10 mouse cellular contexts compared by ENCODE assay signal in genomic region chr11:102140508-102140907, GRCm38 (mm10). TPM values are rescaled to one million over a fixed set of nuclear protein-coding genes. Genes with fewer than 3 reads are reported as not detected.
DNase-seq lines count a peak whose midpoint lies in the region; ATAC-seq and TF ChIP-seq lines count a peak whose summit lies in the region.
"Had no signal": no experiment of that assay in that cellular context is flagged by ENCODE, and none has a peak within 500 bp of the region (broad histone marks: within the 10 kb centered on the region; RNA-seq: fewer than 3 reads in every experiment).

No protein-coding gene starts in this region.

- TF ChIP-seq EP300 in stomach, postnatal 0 days (optimal IDR thresholded peaks at IDR 0.05): no peak

- peak; percentile 93 for TF ChIP-seq CTCF in kidney, postnatal 0 days (IDR thresholded peaks at IDR 0.05; ENCODE audit: low read depth)
- TF ChIP-seq CTCF in stomach, postnatal 0 days (IDR thresholded peaks at IDR 0.05; ENCODE audit: low read depth): peak; percentile 93

- intact Hi-C loops in gastrocnemius, postnatal 36 days (cut with DNase I): no loop called here

- no peak overlapping the region for H3K27ac ChIP-seq in kidney, postnatal 0 days
- H3K27ac ChIP-seq in stomach, postnatal 0 days (replicated peaks): no peak overlapping the region
- H3K27ac ChIP-seq: limb, embryonic 13.5 days had no signal

- 1% methylated on average over 5 of the region's 5 CpGs for WGBS in kidney, postnatal 0 days
- 3% methylated on average over 5 of the region's 5 CpGs for WGBS in stomach, postnatal 0 days

- peak; percentile 65 for DNase-seq in gastrocnemius, adult 18-20 months (ENCODE audit: low spot score)
- DNase-seq in gastrocnemius, postnatal 36 days: no peak
- peak; percentile 63 for DNase-seq in urinary bladder, postnatal 14 days (ENCODE audit: low spot score)
- DNase-seq in urinary bladder, adult 2 months (ENCODE audit: low spot score): no peak
- peak; percentile 58 to 80 for DNase-seq in cerebellum, postnatal 36 days
- DNase-seq in kidney, postnatal 0 days (ENCODE audit: low spot score): peak; percentile 76
- peak; percentile 81 for DNase-seq in lung, postnatal 36 days
- DNase-seq in stomach, postnatal 0 days (ENCODE audit: low spot score): peak; percentile 76

- no peaks in the 10 kb centered on the region for H3K9me3 ChIP-seq in kidney, postnatal 0 days (replicated peaks; ENCODE audit: low read length)
- H3K9me3 ChIP-seq in stomach, postnatal 0 days (ENCODE audit: control insufficient read depth, low read length): no peaks in the 10 kb centered on the region
- H3K9me3 ChIP-seq: limb, embryonic 13.5 days had no signal

- H3K9ac ChIP-seq in kidney, postnatal 0 days (ENCODE audit: low read depth, low read length): no peak overlapping the region
- H3K9ac ChIP-seq in stomach, postnatal 0 days (ENCODE audit: low read length): no peak overlapping the region
- H3K9ac ChIP-seq: limb, embryonic 13.5 days had no signal

- no peak overlapping the region for H3K4me2 ChIP-seq in kidney, postnatal 0 days (ENCODE audit: low read length)
- H3K4me2 ChIP-seq in stomach, postnatal 0 days (replicated peaks; ENCODE audit: low read depth): no peak overlapping the region
- H3K4me2 ChIP-seq: limb, embryonic 13.5 days had no signal

- no peak overlapping the region for H3K4me3 ChIP-seq in kidney, postnatal 0 days (replicated peaks; ENCODE audit: low read depth, low read length)
- H3K4me3 ChIP-seq in stomach, postnatal 0 days (ENCODE audit: low read depth, low read length): no peak overlapping the region
- H3K4me3 ChIP-seq: limb, embryonic 13.5 days had no signal

- peaks cover 8% of the 10 kb centered on the region for H3K27me3 ChIP-seq in kidney, postnatal 0 days (ENCODE audit: insufficient read depth, low read length)
- peaks cover 1% of the 10 kb centered on the region; the same call in 1 of the 2 replicates for H3K27me3 ChIP-seq in stomach, postnatal 0 days (ENCODE audit: control insufficient read depth, insufficient read depth, low read length)

- ATAC-seq in kidney, postnatal 0 days (replicated peaks; ENCODE audit: low FRiP score, low read depth): no peak
- ATAC-seq in stomach, postnatal 0 days (ENCODE audit: low FRiP score, low TSS enrichment): no peak

- H3K4me1 ChIP-seq in kidney, postnatal 0 days (replicated peaks; ENCODE audit: insufficient read depth, low read length): peaks cover 5% of the 10 kb centered on the region; the same call in 1 of the 2 replicates
- no peaks in the 10 kb centered on the region for H3K4me1 ChIP-seq in stomach, postnatal 0 days (replicated peaks; ENCODE audit: control insufficient read depth, insufficient read depth)

- H3K36me3 ChIP-seq in kidney, postnatal 0 days (ENCODE audit: insufficient read depth, low read length): no peaks in the 10 kb centered on the region
- no peaks in the 10 kb centered on the region for H3K36me3 ChIP-seq in stomach, postnatal 0 days (ENCODE audit: control insufficient read depth, insufficient read depth, low read length)
- H3K36me3 ChIP-seq: limb, embryonic 13.5 days had no signal

RNA-seq across cellular contexts. Expression of gene Nags, which starts 4.8 kb away (rescaled TPM):
- total RNA-seq in gastrocnemius, adult 18-20 months (2021): not detected
- total RNA-seq in gastrocnemius, postnatal 36 days (2021): not detected
- polyA plus RNA-seq in urinary bladder, adult 2 months (2012; rRNA removed): 0.07 and 0.15 TPM in 2 replicates
- polyA plus RNA-seq in kidney, postnatal 0 days (2015; fragmentation: Nextera tagmentation; extraction: Ambion mirVana): not detected in 2 replicates
- 0.07 TPM in 1 of 2 replicates, not detected in the other for polyA plus RNA-seq in stomach, postnatal 0 days (2015; fragmentation: Nextera tagmentation; extraction: Ambion mirVana)
- polyA plus RNA-seq: limb, embryonic 13.5 days had no signal

RNA-seq across cellular contexts. Expression of gene Tmem101, which starts 15.7 kb away (rescaled TPM):
- 1 to 10 TPM; 9.3 to 9.8 TPM for total RNA-seq in gastrocnemius, adult 18-20 months (2021)
- total RNA-seq in gastrocnemius, postnatal 36 days (2021): 10 to 100 TPM; 10.1 to 11.4 TPM
- polyA plus RNA-seq in urinary bladder, adult 2 months (2012; rRNA removed): 15.0 and 17.4 TPM in 2 replicates
- 25.0 and 28.6 TPM in 2 replicates for polyA plus RNA-seq in kidney, postnatal 0 days (2015; fragmentation: Nextera tagmentation; extraction: Ambion mirVana)
- 13.8 and 14.5 TPM in 2 replicates for polyA plus RNA-seq in stomach, postnatal 0 days (2015; fragmentation: Nextera tagmentation; extraction: Ambion mirVana)

RNA-seq across cellular contexts. Expression of gene Pyy, which starts 32.9 kb away (rescaled TPM):
- total RNA-seq in gastrocnemius, adult 18-20 months (2021): not detected
- not detected for total RNA-seq in gastrocnemius, postnatal 36 days (2021)
- not detected in 2 replicates for polyA plus RNA-seq in urinary bladder, adult 2 months (2012; rRNA removed)
- polyA plus RNA-seq in kidney, postnatal 0 days (2015; fragmentation: Nextera tagmentation; extraction: Ambion mirVana): not detected in 2 replicates
- 63.0 and 64.3 TPM in 2 replicates for polyA plus RNA-seq in stomach, postnatal 0 days (2015; fragmentation: Nextera tagmentation; extraction: Ambion mirVana)
- polyA plus RNA-seq: limb, embryonic 13.5 days had no signal

RNA-seq across cellular contexts. Expression of gene Ppy, which starts 39.4 kb away (rescaled TPM):
- total RNA-seq in gastrocnemius, adult 18-20 months (2021): not detected
- total RNA-seq in gastrocnemius, postnatal 36 days (2021): not detected
- 0.19 and 0.51 TPM in 2 replicates for polyA plus RNA-seq in urinary bladder, adult 2 months (2012; rRNA removed)
- polyA plus RNA-seq in kidney, postnatal 0 days (2015; fragmentation: Nextera tagmentation; extraction: Ambion mirVana): not detected in 2 replicates
- 3.3 and 5.4 TPM in 2 replicates for polyA plus RNA-seq in stomach, postnatal 0 days (2015; fragmentation: Nextera tagmentation; extraction: Ambion mirVana)
- polyA plus RNA-seq: limb, embryonic 13.5 days; testis, adult 2 months had no signal

RNA-seq across cellular contexts. Expression of gene Lsm12, which starts 44.6 kb away (rescaled TPM):
- total RNA-seq in gastrocnemius, adult 18-20 months (2021): 100 to 1,000 TPM; 102 to 105 TPM
- 10 to 100 TPM; 86.6 to 89.2 TPM for total RNA-seq in gastrocnemius, postnatal 36 days (2021)
- polyA plus RNA-seq in urinary bladder, adult 2 months (2012; rRNA removed): 29.9 and 32.4 TPM in 2 replicates
- 111 and 123 TPM in 2 replicates for polyA plus RNA-seq in kidney, postnatal 0 days (2015; fragmentation: Nextera tagmentation; extraction: Ambion mirVana)
- 70.0 and 99.4 TPM in 2 replicates for polyA plus RNA-seq in stomach, postnatal 0 days (2015; fragmentation: Nextera tagmentation; extraction: Ambion mirVana)

Comparison
In these comparisons a context has a peak if more than half of its experiments do, and no peak if none do; other contexts are left out.
1. DNase-seq: peak in gastrocnemius, adult 18-20 months (single experiment), urinary bladder, postnatal 14 days (single experiment), cerebellum, postnatal 36 days (2 of 2), kidney, postnatal 0 days (single experiment), lung, postnatal 36 days (single experiment) and stomach, postnatal 0 days (single experiment); none in gastrocnemius, postnatal 36 days (0 of 2) and urinary bladder, adult 2 months (single experiment).
2. RNA of gene Pyy, which starts 32.9 kb away (polyA plus RNA-seq): 63.0 to 64.3 TPM in stomach, postnatal 0 days; not detected in urinary bladder, adult 2 months and not detected in kidney, postnatal 0 days; every median in the first group is over 10 times any median in the second.